Mouse (Mus musculus) kidney, postnatal 25 days (tissue): Measurements from ENCODE around the gene Dock4.
A peak's percentile ranks its signal among the peaks of the same experiment; 100 is the strongest.

ENCODE experiments used
- DNase-seq, 2 experiments: peaks; one replicate each; pipeline ENCODE4 v3.0.0; 2021; ENCODE audit warnings: mixed read lengths in 2 of 2

Gene Dock4

GRCm38 (mm10) chr12:40511643-40512369, 66.1 kb downstream of the Dock4 start:
- DNase-seq, result no peak

DNA sequence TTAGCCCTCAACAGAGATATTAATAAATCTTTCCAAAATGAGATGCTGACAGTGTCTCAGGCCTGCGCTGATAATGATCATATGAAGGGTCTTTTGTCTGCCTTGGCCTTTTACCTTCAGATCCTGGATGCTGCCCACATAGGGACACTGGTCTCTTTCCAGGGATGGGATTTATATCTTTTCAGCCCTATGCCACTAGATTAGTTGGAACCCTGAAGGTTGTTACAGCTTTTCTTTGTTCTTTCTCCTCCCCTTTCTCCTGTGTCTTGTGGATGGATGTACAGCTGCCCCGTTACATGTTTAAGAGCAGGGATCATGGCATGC, 66.6 kb downstream of the Dock4 start:
- no peak for DNase-seq

GRCm38 (mm10) chr12:40512994-40513393, 67.2 kb downstream of the Dock4 start:
- no peak for DNase-seq

GRCm38 (mm10) chr12:40514021-40514420, 68.3 kb downstream of the Dock4 start:
- no peak for DNase-seq

GRCm38 (mm10) chr12:40522468-40522867, 76.7 kb downstream of the Dock4 start:
- DNase-seq, result no peak

DNA sequence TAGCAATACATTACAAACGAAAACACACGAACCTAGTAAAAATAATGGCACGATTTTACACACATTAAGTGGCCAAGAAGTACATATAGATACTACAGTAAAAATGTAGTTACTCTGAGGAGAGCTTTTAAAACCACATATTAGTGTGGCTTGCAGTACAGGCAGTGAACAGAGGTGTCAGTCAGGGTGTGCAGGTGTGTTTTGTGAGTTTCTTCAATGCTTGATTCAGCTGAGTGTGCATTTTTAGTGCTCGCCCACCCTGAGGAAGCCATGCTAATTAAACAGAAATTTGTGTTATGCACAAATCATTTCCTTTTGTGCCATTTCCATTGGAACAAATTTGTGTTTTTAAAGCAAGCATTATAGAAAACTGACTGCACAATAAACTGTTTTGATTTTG, 77.3 kb downstream of the Dock4 start:
- no peak for DNase-seq

DNA sequence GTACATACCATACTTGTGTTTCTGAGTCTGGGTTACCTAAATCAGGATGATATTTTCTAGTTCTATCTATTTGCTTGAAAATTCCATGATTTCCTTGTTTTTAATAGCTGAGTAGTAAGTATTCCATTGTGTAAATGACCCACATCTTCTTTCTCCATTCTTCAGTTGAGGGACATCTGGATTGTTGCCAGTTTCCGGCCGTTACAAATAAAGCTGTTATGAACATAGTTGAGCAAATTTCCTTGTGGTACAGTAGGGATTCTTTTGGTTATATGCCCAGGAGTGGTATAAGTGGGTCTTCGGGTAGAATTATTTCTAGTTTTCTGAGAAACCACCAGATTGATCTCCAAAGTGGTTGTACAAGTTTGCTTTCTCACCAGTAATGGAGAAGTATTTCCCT, 79.3 kb downstream of the Dock4 start:
- DNase-seq, result peak; percentile 55 to 69

GRCm38 (mm10) chr12:40535655-40536618, 90.2 kb downstream of the Dock4 start:
- peak; percentile 35 to 53 for DNase-seq

- DNase-seq, result peak in 1 of 2 experiments; percentile 27
Observed at GRCm38 (mm10) chr12:40537826-40538225, 92.1 kb downstream of the Dock4 start.

- no peak for DNase-seq
Observed at GRCm38 (mm10) chr12:40538318-40538717, 92.6 kb downstream of the Dock4 start.

GRCm38 (mm10) chr12:40538780-40539179, 93.0 kb downstream of the Dock4 start:
- no peak for DNase-seq

- no peak for DNase-seq
Observed at GRCm38 (mm10) chr12:40544273-40544672, 98.5 kb downstream of the Dock4 start.

DNA sequence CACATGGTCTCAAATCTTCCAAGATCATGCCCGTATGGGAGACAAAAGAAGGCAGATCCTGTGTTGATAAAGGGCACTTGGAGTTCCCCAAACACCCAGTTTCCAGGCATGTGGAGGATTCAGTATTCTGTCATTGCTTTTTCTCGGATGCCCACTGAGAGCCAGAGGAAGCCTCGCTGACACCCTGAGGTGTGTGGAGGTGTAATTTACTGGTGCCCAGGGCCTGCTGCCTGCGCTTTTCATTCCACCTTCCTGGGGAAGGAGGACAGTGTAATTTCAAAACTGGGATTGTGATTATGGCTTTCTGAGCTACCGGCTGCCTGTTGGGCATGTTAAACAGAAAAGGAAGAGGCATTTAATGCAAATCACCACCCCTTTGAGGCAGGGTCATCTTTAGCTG, 101.1 kb downstream of the Dock4 start:
- DNase-seq, result no peak

GRCm38 (mm10) chr12:40551317-40551716, 105.6 kb downstream of the Dock4 start:
- no peak for DNase-seq

GRCm38 (mm10) chr12:40552201-40552600, 106.4 kb downstream of the Dock4 start:
- no peak for DNase-seq

DNA sequence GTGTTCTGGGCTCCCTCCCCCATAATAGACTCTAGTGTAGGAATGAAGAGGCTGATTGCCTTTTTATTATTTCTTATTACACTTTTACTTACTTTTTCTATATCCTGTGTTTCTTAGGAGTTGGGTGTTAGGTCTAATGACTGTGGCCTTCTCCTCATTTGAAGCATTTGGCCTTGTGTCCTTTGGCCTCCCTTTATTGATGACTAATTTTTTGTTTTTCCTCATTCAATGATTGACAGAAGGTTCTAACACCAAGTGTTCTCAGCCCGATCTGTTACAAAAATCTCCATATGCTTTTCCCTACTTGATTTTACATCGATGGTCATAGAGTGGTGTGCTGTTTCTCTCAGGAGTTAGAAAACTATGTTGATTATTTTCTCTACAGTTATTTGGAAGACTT, 108.2 kb downstream of the Dock4 start:
- DNase-seq, result no peak

GRCm38 (mm10) chr12:40554941-40555511, 109.3 kb downstream of the Dock4 start:
- DNase-seq, result no peak

GRCm38 (mm10) chr12:40558600-40558999, 112.8 kb downstream of the Dock4 start:
- no peak for DNase-seq

- peak; percentile 45 to 71 for DNase-seq
Observed at GRCm38 (mm10) chr12:40559103-40559502, 113.4 kb downstream of the Dock4 start.

DNA sequence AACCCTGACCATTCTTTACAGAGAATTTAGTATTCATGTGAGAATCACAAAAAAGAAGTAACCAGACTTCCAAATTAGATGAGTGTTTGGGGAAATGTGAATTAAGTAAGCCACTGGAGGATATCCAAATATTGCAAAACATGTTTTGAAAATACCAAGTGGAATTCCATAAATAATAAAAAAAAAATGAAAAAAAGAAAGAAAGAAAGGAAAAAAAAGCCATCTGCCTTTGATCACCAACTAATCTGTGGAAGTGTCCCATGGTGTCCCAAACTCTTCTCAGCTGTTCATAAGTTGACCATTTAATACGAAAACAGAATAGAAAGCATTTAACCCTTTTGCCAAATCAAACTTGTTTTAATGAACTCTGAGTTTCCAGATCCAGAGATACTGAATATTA, 118.0 kb downstream of the Dock4 start:
- DNase-seq, result no peak

DNA sequence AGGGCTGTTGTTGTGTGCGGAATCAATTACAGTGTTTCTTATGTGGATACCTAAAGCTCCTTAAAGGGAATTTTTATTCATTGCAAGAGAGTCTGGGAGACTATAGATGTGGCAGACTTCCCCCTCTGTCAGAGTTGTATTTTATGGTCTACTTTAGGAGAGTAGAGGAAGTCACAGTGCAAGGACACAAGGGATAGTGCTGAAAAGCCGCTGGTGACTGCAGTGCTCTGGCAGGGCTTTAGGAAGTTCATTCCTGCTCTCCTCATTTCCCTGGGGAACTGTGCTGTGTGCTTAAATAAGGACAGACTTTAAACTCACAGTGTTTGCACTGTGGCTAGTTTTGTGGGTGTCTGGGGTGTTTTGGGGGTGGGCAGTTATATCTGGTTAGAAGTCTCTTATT, 118.5 kb downstream of the Dock4 start:
- no peak for DNase-seq

DNA sequence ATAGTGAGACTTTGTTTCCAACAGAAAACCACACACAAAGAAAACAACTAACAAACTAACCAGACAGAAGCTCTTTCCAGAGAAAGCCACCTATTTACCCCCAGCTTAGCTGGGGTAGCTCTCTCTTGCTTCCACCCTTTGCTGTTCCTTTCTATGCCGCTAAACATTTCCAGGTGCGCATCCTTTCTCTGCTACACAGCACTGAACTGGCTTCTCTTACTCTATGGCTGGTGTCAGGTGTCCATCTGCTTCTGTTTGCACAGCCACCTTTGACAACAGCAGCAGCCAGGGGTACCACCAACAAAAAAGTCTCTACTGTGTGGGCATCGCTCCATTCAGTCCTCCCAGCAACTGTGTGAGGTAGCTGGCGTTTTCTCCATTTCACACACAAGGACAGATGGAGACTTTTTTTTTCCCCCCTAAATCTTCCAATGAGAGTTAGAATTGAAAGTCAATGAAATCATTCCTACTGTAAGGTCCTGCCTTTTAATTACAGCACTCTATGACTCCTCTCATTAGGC, 122.7 kb downstream of the Dock4 start:
- no peak for DNase-seq
